Mouse (Mus musculus) layer of hippocampus, postnatal 14 days (tissue): ENCODE data around the gene Ltv1. TPM values are rescaled to one million over a fixed set of nuclear protein-coding genes. Genes with fewer than 3 reads are reported as not detected.
A peak's percentile ranks its signal among the peaks of the same experiment; 100 is the strongest.
"Not testable (repeated sequence)": the region's sequence is repeated elsewhere in the genome, so short reads cannot be mapped to it uniquely, and the experiment has no call there.

Experiments
- DNase-seq, 2 experiments: peaks; one replicate each; pipeline ENCODE4 v3.0.0; 2021 to 2022; ENCODE audit warnings: low spot score in 2 of 2, mixed read lengths in 1 of 2
- total RNA-seq, 2 experiments: library from RNA; stranded (reverse); gene quantifications; 2 replicates each; pipeline ENCODE4 v1.2.3; 2021

The Ltv1 gene
- total RNA-seq, 2 experiments from 2014 or later, result 22.3 to 24.3 TPM

GRCm38 (mm10) chr10:13196872-13197507 is 4.0 kb upstream of the Ltv1 start:
- no peak for DNase-seq

DNA sequence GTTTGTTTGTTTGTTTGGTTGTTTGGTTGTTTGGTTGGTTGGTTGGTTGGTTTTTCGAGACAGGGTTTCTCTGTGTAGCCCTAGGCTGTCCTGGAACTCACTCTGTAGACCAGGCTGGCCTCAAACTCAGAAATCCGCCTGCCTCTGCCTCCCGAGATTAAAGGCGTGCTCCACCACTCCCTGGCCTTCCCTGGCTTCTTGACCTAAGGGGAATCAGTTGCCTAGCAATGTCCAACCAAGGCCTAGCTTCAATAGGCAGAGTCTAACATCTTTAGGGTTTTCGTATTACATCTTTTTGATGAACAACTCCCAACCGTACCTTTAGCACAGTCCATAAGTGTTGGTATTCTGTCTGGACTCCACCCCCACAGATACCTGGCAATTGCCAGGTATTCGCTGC is 528 bp upstream of the Ltv1 start:
- DNase-seq, result not testable (repeated sequence)

- DNase-seq, result no peak
Measured at GRCm38 (mm10) chr10:13189881-13190280, 3.1 kb downstream of the Ltv1 start.

DNA sequence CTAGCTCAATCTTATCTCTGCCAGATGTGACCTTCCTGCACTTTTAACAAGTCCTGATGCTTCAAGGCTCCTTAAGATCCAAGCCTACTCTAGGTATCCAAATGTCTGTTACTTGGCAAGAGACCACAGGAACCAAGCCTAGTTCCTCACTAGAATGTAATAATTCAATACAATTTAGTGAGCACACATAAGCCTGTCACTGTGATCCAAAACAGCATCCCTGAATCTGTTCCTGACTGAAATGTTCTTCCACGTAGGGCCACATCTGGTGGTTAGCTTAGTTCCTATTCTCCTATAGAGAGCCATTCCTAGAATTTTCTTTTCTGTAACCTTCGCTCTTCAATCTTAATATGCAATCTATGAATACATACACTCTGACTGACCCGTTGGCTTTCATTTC is 6.2 kb downstream of the Ltv1 start:
- no peak for DNase-seq

- DNase-seq, result no peak
Measured at GRCm38 (mm10) chr10:13184170-13184766, 8.7 kb downstream of the Ltv1 start.

GRCm38 (mm10) chr10:13180211-13180610 is 12.8 kb downstream of the Ltv1 start:
- DNase-seq, result no peak

GRCm38 (mm10) chr10:13177973-13178624 is 14.9 kb downstream of the Ltv1 start, which contains the start of gene Zc2hc1b:
Zc2hc1b (minus strand) TSS chr10:13178023.
- no peak for DNase-seq

DNA sequence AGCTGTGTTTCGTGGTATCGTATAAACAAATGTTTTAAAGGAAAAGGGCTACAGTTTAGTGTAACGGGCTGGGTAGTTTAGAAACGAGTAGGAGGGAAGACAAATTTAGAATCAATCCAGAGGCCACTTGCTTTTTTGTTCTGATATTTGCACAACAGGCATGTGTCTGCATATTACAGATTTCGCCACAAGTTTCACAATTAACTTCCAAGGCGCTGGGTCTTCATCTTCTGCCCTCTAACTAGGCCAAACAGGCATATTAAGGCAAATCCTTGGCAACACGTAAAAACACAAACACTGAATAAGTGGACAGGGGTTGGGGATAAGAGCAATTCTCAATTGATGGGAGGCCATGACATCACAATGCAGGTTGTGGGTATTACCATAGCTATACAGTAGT is 17.1 kb downstream of the Ltv1 start:
- DNase-seq, result no peak

- DNase-seq, result no peak
Measured at GRCm38 (mm10) chr10:13172798-13173221, 20.2 kb downstream of the Ltv1 start.

DNA sequence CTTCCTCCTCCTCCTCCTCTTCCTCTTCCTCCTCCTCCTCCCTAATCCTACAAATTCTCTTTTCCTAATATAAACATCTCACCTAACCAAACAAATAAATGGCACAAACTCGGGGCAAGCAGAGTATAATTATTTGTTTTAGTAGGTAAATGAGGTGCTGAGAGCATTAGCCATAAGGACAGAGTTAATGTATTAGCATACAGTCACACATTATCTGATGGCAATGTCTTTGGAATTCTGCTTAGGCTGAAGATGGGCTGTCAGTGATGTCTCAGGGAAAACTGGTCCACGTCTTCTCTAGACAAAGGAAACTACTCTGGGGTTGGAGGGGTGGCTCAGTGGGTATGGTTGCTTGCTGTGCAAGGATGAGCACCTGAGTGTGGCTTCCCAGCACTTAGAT is 21.5 kb downstream of the Ltv1 start:
- DNase-seq, result no peak

GRCm38 (mm10) chr10:13170739-13171448 is 22.1 kb downstream of the Ltv1 start:
- peak; percentile 11 to 20 for DNase-seq

GRCm38 (mm10) chr10:13168461-13168860 is 24.5 kb downstream of the Ltv1 start:
- no peak for DNase-seq

DNA sequence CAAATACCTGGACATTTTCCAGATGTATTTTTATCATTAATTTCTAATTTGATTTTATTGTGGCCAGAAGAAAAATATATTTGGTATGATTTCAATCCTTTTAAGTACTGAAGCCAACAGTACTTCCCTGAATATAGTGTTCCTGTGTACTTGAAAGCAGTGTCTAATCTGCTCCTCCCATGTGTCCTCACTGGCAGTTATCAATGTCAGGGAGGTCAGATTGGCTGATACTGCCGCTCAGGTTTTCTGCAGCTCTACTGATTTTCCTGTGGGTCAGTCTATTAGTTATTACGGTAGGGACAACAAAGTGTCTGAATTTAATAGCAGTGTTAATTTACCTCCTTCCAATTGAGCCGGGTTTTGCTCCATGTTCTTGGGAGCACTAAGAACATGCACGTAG is 30.9 kb downstream of the Ltv1 start:
- DNase-seq, result no peak

DNA sequence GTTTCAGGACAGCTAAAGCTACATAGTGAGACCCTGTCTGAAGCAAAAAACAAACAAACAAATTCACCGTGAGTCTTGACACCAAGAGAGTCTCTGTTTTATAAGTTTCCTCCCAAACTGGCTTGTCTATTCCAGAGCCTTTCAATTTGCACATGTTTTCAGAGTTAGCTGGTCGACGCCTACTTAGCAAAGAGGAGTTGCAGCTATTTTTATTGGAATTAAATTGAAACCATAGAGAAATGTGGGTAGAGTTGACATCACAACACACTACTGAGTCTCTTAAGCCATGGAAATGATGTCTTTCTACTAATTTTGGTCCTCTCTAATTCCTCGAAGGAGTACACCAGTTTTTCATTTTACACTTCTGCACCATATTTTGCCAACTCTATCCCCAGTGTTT is 32.1 kb downstream of the Ltv1 start:
- DNase-seq, result no peak

DNA sequence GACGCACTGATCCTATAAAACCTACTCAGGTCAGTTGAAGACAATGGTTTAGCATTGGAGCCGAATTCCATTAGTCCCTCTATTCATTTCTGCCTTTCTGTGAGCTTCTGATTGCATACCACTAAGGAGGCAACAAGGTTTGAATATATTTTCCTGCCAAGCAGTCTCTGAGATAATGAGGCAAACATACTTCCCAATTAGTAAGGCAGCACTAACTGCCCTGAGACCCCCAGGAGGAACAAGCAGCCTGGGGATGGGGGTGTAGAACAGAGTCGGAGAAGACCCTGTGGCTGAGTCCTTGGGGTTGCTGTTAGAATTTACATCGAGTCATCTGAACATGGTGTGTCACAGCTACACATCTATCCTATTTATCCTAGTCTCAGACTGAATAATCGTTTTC is 37.6 kb downstream of the Ltv1 start:
- no peak for DNase-seq

GRCm38 (mm10) chr10:13152811-13153364 is 40.1 kb downstream of the Ltv1 start:
- DNase-seq, result no peak

DNA sequence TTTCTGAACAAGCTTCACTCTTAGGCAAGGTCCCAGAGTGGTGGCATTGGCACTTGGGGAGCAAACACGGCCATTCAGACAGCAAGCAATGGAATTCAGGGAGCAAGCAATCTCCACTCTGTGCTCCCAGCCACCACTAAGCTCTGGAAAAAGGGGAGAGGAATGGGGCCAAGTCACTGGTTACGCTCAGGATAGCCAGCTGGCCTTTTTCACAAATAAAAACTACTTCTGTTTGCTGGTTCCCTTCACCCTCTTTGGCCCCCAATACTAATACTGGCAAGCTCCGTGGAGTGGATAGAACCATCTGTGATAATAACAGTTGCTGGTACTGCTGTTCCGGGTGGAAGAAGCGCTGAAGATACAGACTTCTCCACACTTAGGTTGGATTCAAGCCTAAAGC is 41.6 kb downstream of the Ltv1 start:
- DNase-seq, result peak; percentile 12 to 72

DNA sequence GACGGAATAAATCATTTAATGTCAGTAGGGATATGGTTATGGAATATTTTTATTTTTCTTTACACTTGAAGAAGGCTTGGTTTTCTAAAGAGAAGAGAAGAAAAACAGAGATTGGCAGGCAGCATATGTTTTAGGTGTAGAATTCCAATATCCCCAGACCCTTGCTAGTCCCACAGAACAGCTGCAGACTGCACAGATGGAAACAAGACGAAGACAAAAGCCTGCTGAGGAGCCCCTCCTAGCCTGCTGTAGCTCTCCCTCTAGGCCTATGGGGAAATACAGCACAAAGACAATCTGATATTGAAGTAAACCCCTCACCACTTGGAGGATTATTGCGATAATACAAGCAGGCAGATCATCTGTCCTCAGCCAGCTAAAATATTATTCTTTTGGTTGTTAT is 42.5 kb downstream of the Ltv1 start:
- no peak for DNase-seq

- no peak for DNase-seq
Measured at GRCm38 (mm10) chr10:13140434-13140833, 52.5 kb downstream of the Ltv1 start.

DNA sequence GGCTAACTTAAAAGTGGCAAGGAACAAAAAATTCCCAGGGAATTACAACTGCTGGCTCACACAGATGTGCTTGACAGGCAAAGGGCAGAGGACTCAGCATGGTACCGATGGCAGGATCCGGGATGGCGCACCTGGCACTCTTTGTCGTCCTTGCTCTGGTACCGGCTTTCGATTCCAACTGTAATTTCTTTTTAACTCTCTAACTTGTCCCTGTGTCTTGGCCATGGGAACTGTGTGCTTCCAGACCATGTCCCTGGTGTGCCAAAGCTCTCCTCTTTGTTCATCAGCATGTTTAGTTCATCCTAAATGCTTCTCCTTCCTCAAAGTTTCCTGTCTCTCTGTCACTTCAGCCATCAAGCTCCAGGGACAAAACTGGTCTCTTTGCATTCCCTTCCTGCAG is 55.1 kb downstream of the Ltv1 start:
- DNase-seq, result no peak

DNA sequence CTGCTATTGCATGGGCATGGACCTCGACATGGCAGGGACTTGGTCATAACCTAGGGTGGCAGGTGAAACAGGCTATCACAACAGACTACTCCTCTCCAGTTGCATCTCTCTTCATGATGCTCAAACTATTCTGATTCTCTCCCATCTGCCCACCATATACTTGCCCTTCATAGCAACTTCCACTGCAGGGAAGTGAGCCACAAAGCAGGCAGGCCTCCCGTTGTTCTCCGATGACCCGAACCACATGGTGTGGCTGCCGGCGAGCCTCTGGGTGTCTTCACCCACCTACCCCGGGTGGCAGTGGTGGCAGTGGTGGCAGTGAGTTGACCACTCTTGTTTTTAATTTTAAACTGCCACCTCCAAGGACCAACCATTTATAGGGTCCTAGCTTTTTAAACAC is 57.2 kb downstream of the Ltv1 start:
- DNase-seq, result no peak

DNA sequence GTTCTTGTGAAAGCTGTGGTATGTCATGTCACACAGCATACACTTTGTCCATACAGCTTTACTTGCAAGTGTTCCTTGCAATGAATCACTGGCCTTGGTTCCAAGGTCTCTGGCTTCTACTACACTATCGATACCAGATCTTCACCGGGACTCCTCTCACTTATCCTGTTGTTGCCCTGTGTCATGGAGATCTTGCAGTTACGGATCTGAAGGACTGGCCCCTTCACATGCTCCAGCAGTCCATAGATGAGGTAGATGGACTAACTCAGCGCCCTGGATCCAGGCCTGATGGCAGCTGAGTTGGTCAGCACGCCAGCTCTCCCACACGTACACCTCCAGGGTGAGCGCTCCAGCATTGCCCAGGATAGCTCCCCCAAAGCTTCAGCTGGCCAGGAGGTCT is 57.7 kb downstream of the Ltv1 start:
- DNase-seq, result no peak
